Mouse (Mus musculus) olfactory bulb, adult 2 months (tissue): ENCODE measurements around the gene 4930415L06Rik.

Source experiments
- CTCF ChIP-seq: fragments of 200-500 bp; IDR thresholded peaks from 2 replicates; pipeline ENCODE4 v1.5.1; 2012; ENCODE audit warnings: low read depth, mild to moderate bottlenecking, low read length, moderate library complexity; ENCODE audit not compliant: insufficient read depth
- POLR2A ChIP-seq: fragments of 200-500 bp; IDR thresholded peaks from 2 replicates; pipeline ENCODE4 v1.6.1; 2012; ENCODE audit warnings: mild to moderate bottlenecking, low read depth, low read length, moderate library complexity; ENCODE audit not compliant: insufficient read depth

- TF ChIP-seq POLR2A (no peak), CTCF (no peak)
Measured at GRCm38 (mm10) chrX:89978621-89979020, 46.0 kb upstream of the 4930415L06Rik start.
